Mouse (Mus musculus) megakaryocyte-erythroid progenitor cell, adult 5 weeks (primary cell): ENCODE results near the gene Ogg1. TPM values are rescaled to one million over a fixed set of nuclear protein-coding genes. Genes with fewer than 3 reads are reported as not detected.

Experiments used
- polyA plus RNA-seq: library from polyadenylated mRNA; stranded (reverse); fragments of >175 nt; gene quantifications from 2 replicates; pipeline ENCODE4 v1.2.3, GENCODE M21; 2012

The Ogg1 gene
- polyA plus RNA-seq, result 7.7 and 9.1 TPM in 2 replicates

DNA sequence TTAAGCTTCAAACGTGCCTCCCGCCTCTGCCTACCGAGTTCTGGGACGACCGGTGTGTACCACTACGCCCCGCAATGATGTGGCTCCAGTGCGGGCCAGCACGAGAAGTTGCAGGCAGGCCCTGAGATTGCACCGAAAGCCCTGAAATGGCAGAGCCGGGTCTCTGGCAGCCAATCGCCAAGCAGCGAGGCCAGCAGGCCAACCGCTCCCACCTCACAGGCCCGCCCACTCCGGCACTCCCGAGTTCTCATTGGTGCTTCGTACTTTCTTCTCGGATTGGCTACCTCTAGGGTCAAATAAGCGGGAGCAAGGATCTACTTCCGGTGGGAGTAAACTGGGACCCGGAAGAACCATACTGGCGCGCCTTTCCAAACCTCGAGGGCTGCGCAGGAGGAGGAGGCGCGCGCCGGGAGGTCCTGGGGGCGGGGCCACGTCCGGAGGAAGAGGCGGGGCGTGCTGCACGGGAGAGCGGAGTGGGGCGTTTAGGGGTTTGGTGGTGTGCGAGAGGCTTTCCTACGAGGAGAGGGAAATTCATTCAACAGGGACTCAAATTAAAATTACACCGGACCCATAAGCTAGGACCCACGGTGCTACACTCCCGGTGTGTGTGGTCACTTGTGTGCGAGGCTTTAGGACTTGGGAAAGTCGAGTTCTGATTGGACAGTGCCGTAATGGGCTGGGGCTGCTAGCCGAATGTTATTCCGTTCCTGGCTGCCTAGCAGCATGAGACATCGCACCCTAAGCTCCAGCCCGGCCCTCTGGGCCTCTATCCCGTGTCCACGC, at the start of gene Ogg1:
Ogg1 (plus strand) TSS at position 440 of the 783 bp plus-strand sequence.

DNA sequence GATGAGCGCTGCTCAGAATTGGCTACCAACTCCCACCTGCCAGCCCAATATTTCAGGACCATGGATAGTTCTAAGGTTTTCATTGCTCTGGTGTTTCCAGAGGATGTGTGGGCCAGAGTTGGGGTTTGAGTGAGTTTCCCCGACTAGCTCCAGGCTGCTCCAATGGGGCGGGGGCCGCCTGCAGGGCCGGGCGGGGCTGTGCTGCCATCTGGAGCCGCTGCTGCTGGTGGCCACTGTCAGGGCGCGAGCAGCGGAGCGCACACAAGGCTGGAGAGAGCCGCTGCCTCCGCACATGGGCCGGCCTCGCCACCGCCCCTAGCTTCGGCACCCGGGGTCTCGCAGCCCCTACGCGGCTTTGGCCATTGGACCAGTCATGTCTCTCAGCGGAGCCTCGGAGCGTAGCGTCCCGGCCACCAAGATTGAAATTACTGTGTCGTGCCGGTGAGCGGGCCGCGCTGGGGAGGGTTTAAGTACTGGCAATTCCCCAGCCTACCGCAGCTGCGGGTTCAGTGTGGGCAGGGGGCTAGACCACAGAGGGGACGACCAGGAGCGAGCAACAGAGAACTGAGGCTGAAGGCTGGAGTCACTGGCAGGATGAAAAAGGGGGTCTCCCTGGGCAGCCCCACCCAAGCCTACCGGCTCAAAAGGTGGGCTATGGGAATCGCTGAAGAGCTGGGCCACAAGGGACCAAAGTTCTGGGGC, 44.5 kb upstream of the Ogg1 start, which contains the start of gene Cpne9:
Cpne9 (plus strand) TSS at position 207 of the 702 bp plus-strand sequence.

DNA sequence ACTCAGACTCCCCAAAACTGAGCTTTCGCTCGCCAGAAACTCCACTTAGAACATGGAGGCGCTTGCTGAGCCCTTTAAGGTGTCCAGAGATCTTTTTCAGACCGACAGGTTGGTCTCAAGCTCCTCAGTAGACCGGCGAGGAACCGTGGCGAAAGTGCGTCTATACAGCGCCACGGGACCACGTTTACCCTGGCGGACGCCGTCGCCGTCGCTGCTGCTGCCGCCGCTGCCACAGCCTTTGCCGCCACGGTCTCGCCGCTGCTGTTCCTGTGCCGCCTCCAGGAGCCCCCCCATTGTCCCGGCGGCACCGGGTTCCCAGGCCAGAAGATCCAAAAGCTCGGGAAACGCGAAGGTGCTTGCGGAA, 19.8 kb upstream of the Ogg1 start, which contains the start of gene Brpf1:
Brpf1 (plus strand) TSS at position 152 of the 364 bp plus-strand sequence.

DNA sequence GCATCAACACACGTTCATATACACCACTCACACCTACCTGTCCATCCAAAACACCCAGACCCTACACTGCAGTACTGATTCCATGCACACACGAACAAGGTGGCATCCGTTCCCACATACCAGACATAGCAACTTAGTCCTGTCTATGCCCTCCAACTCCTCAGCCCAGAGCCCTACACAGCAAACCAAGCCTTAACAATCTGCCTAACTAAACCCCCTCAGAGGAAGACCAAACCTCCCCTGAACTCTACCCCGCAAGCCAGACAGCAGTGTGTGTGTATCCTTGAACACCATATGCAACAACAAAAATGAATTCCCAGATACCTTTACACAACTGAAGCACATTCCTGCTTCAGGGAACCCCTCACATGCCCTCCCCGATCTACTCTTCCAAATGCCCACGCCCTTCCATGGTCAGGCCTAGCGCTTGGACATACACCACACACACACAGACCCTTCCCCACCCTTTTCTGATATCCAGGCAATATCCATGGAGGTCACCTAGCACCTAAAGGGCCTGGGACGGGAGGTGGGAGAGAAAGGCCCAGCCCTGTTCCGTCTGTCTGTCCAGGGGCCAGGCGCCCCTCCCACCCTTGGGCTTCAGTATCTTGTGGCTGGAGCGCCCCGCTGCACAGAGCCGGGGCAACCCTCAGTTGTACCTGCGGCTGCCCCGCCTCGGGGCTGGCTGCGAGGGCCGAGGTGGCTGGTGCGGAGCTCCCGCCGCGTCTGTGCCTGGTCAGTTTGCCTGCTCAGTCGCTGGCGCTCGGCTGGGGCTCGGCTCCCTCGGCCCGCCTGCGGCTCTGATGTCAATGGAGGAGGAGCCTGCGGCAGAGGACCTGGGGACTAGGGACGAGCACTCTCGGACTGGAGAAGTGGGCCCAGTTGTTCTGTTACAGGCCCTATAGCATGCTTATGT, 16.7 kb downstream of the Ogg1 start, which contains the start of gene Camk1:
Camk1 (minus strand) TSS at position 808 of the 916 bp plus-strand sequence.

DNA sequence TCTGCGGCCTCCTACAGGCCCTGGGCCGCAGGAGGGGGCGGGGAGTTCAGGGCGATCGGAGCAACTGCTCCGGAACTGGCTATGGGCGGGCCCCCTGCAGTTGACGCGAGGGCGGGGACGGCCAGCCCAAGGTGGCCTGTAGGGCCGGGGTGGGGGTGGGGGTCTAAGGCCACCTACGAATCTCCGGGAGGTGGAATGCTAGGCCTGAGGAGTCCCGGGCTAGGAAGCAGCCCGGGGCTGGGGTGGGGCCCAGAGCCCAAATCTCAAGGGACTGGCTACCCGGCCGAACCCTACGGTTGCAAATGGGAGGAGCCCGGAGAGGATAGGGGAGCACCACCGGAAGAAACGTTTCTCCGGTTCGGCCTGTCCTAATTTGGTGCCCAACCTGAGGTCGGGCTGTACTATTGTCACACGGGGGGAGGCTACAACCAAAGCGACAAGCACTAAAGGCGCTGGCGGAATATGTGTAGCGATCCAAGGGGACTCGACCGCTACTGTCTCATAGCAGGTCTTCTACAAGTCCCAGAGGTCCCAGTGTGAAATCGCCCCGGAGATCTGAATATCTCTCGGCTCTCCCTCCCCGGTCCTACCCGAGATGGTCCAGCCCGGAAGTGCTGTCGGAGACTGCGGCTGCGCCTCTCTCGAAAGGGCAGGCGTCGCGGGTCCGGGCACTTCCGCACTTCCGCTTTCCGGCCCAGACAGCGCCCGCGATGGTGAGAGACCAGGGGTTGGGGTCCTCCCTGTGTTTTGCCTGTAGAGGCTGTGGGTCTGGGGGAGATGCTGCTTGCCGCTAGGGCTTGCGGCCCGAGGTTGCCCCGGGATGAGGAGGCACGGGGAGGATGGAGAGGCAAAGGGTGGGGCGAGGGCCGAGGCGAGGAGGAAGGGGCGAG, 51.0 kb downstream of the Ogg1 start, which contains the start of the genes Tada3 and Arpc4:
Tada3 (minus strand) TSS at position 388 of the 890 bp plus-strand sequence.
Arpc4 (plus strand) TSS at position 620 of the 890 bp plus-strand sequence.

Other genes starting within 250 kb of the Ogg1 start
- 64.9 and 74.0 TPM in 2 replicates for gene Setd5, start 249.6 kb upstream of the Ogg1 start, polyA plus RNA-seq
- gene Lhfpl4, start 131.6 kb upstream of the Ogg1 start, polyA plus RNA-seq, result 0.02 and 0.06 TPM in 2 replicates
- 123 and 129 TPM in 2 replicates for gene Mtmr14, start 89.1 kb upstream of the Ogg1 start, polyA plus RNA-seq
- gene Cpne9, start 44.7 kb upstream of the Ogg1 start, polyA plus RNA-seq, result 0.23 and 0.43 TPM in 2 replicates
- 59.8 and 81.0 TPM in 2 replicates for gene Brpf1, start 19.8 kb upstream of the Ogg1 start, polyA plus RNA-seq
- 18.7 and 21.9 TPM in 2 replicates for gene Camk1, start 17.0 kb downstream of the Ogg1 start, polyA plus RNA-seq
- 63.9 and 87.3 TPM in 2 replicates for gene Tada3, start 50.9 kb downstream of the Ogg1 start, polyA plus RNA-seq
- gene Arpc4, start 51.1 kb downstream of the Ogg1 start, polyA plus RNA-seq, result 311 and 382 TPM in 2 replicates
- 7.2 and 7.8 TPM in 2 replicates for gene Ttll3, start 62.3 kb downstream of the Ogg1 start, polyA plus RNA-seq
- 77.9 and 81.6 TPM in 2 replicates for gene Rpusd3, start 92.4 kb downstream of the Ogg1 start, polyA plus RNA-seq
- not detected in 2 replicates for gene Cidec, start 108.8 kb downstream of the Ogg1 start, polyA plus RNA-seq
- 11.1 and 13.2 TPM in 2 replicates for gene Jagn1, start 115.6 kb downstream of the Ogg1 start, polyA plus RNA-seq
- gene Il17re, start 131.5 kb downstream of the Ogg1 start, polyA plus RNA-seq, result 0.90 and 1.6 TPM in 2 replicates
- gene Il17rc, start 144.5 kb downstream of the Ogg1 start, polyA plus RNA-seq, result 0.29 and 1.9 TPM in 2 replicates
- gene Creld1, start 156.3 kb downstream of the Ogg1 start, polyA plus RNA-seq, result 37.0 and 42.1 TPM in 2 replicates
- gene Prrt3, start 175.0 kb downstream of the Ogg1 start, polyA plus RNA-seq, result 0.02 and 0.06 TPM in 2 replicates
- 33.9 and 35.5 TPM in 2 replicates for gene Emc3, start 204.7 kb downstream of the Ogg1 start, polyA plus RNA-seq
- gene Fancd2, start 204.7 kb downstream of the Ogg1 start, polyA plus RNA-seq, result 1.6 and 2.2 TPM in 2 replicates